Mouse (Mus musculus) spleen, postnatal 36 days (tissue): ENCODE measurements around the gene Mief2.

Source experiments
- DNase-seq, 2 experiments: peaks; one replicate each; pipeline ENCODE4 v3.0.0; 2022; ENCODE audit warnings: low spot score in 2 of 2, mixed read lengths in 1 of 2

The Mief2 gene

DNA sequence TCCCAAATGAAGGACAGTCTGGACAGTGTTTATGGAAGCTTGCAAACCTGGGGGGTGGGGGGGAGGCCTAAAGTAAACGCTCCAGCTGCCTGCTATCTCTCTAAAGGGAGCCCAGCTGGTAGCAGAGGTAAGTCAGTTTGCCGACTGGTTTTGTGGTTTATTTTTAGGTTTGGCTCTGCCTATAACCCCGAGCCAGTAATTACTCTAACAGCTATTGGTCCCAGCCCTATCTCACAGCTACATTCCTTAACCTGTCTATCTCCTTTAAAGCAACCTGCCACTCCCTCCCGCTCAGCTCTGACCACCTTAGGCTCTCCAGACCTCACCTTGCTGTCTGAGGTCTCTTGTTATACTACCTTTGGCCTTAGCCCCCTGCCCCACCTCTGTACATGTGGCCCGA lies 8.9 kb upstream of the Mief2 start:
- DNase-seq = no peak

DNA sequence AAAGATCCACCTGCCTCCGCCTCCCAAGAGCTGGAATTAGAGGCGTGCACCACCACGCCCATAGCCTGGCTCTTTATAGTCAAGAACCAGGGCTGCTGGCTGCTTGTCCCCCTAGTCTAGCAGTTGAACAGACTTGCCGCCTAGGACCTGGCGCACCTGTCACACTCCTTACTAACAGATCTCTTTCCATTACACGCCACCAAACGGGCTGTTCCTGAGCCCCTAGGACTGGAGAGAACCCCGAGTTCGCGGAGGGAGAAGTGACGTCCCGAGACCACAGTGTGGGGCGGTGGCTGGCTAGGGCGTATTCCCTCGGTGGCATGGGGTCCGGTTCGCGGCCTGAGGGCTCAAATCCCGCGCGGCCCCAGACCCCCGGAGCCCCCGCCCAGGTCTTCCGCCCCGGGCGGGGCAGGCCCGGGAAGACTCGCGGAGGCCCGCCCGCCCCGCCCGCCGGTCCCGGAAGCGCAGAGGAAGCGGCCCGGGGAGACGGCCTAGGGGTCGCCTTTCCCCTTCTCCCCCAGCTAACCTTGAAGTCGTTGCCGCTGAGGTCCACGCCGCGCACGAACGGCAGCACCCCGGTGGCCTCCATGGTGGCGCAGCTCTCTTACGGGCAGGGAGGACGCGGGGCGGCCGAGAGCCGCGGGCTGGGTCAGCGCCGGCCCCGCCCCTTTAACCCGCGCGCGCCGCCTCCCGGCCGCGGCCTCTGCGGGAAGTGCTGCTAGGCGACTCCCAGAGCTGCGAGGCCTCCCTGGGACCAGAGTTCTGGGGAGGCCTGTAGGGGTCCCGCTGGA lies 1.4 kb upstream of the Mief2 start, which contains the start of gene Flii:
Flii (minus strand) TSS at position 663 of the 791 bp plus-strand sequence.
- peak; percentile 76 to 79 for DNase-seq

DNA sequence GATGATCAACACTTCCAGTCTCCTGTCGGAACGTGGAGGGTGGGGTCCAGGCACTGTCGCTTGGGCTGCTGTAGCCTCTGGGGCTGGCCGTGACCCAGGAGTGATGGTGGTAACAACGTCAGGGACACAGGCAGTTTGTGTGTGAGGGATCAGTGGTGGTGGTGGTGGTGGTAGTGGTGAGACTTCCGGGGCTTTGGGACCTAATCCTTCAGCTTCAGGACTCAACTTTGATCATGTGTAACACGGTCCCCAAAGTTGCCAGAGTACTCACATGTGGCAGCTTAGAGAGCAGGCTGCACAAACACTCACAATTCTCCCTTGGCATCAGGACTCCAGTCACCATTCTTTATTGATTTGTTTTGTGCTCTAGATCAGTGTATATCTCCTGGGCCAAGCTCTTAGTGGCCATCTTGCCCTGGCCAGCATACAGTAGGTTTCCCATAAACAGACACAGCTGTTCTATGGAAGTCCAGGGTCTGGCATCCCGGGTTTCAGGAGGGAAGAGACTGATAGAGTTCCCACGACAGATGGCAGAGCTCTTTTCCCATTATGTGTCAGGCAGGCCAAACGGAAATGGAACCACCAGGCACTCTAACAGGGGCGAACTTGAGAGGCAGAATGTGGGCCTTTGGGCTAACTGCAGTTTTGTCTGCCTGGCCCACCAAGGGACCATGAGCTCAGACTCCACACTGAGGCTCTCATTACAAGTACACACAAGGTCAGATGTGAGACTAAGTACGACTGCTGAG lies 632 bp upstream of the Mief2 start:
- peak in 1 of 2 experiments; percentile 14 for DNase-seq

DNA sequence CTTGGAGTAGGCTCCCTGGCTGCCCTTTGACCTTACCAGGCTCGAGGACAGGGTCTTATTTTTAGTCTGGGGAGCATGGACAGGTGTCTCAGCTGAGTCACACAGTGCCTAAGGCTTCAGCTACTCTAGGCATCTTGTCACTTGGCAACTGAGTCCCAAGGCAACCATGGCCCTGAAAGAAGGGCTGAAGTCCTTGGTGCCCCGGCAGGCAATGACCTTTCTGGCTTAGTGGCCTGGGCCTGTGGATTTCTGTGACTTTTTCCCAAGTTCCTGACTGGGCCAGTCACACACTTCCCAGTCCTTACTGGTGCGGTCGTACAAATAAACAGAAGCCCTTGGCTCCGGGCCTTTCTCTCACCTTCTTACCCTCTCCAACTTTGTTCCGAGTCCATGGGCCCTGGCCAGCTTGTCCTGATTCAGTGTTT lies 1.0 kb downstream of the Mief2 start:
- DNase-seq = no peak

DNA sequence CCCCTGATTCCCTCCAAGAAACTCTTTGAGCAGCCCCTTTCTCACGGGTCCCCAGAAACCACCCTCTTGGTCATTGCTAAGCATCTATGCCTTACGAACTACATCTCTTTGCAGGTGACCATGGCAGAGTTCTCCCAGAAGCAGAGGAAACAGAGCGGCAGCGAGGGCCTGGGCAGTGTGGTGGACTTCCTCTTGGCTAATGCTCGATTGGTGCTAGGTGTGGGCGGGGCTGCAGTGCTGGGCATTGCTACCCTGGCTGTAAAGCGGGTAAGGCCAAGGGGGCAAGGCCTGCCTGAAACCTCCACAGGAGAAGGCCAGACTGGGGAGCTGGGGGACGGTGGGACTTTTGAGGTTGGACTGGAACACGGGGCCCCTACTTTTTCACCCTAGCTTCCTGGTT lies 2.0 kb downstream of the Mief2 start:
- DNase-seq = no peak

DNA sequence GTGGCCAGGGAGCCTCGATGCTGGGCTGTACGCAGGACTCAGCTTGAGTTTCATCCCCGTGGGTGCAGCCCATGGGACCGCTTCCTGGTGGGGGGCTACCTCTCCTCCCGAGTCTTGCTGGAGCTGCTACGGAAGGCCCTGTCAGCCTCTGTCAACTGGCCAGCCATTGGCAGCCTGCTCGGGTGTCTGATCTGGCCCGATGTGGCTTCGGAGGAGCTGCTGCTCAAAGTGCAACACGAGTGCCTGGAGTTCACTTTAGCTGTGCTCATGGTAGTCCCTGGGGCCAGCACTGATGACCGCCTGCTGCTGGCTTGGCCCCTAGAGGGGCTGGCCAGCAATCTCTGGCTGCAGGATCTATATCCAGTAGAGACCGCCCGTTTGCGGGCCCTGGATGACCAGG lies 3.1 kb downstream of the Mief2 start:
- no peak for DNase-seq

DNA sequence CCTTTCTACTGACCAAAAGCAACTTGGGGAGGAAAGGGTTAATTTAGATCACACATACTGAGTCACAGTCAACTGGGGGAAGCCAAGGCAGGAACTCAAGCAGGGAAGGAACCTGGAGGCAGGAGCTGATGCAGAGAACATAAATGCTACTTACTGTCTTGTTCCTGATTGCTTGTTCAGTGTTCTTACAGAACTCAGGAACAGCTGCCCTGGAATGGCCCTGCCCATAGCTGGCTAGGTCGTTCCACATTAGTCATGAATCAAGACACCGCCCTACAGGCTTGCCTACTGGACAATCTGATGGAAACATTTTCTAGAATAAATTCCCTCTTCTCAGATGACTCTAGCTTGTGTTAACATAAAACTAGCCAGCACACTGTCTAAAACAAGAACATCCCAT lies 6.0 kb downstream of the Mief2 start:
- DNase-seq = no peak

DNA sequence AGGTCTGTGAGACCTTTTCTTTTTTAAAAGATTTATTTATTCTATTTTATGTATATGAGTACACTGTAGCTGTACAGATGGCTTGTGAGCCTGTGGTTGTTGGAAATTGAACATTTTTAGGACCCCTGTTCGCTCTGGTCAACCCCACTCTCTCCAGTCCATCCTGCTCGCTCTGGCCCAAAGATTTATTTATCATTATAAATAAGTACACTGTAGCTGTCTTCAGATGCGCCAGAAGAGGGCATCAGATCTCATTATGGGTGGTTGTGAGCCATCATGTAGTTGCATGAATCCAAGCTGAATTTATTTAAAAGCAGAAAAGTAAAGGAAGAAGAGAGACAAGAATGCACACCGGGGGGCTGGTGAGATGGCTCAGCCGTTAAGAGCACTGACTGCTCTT lies 7.0 kb downstream of the Mief2 start:
- DNase-seq = no peak

DNA sequence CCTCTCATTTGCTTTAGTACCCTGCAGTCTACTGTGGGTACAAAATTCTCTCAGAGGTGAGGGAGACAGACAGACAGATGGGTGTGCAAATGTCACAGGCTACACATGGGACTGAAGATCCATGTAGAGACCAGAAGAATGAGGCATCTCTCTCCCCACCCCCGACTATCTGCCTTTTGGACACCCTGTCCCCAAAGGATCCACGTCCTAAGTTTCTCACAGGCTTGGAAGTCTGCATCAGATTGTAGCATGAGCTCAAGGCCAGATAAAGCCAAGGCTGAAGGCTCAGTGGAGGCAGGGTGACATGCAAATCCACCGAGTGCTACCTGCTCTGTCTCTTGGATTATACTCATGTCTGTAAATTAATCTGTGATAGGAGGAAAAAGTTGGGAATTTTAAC lies 8.3 kb downstream of the Mief2 start:
- no peak for DNase-seq

DNA sequence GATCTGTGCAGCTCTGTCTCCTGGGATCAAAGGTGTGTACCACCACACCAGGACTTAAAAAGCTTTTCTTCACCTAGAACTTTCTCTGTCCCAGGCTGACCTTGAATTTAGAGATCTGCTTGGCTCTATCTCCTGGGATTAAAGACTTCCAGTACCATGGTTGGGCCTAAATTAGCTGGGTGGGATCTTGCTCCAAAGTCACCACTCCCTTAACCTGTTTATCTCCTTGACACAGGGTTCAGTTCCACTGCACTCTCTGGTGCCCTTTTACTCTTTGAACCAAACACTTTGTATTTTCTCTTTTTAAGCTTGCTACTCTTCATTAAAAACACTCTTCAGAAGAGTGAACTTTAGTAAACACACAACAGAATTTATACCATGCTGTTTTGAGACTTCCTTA lies 9.3 kb downstream of the Mief2 start:
- DNase-seq = no peak

DNA sequence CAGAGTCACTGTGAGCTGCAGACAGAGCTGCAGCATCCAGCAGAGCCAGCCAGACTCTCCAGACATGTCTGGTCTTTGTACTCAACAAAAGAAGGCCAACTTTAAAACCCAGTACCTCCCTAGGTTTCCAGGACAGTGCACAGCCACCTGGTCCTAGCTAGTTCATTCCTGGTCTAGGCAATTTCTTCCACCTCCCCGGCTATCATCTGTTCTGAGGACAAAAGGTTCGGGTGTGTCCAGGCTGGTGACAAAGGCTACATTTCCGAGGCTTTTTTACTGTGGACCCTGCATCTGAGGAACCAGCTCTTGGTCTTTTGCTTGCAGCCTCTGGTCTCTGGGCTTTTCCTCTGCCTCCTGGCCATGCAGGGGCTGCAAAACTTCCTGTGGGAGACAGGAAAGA lies 12.1 kb downstream of the Mief2 start:
- no peak for DNase-seq

DNA sequence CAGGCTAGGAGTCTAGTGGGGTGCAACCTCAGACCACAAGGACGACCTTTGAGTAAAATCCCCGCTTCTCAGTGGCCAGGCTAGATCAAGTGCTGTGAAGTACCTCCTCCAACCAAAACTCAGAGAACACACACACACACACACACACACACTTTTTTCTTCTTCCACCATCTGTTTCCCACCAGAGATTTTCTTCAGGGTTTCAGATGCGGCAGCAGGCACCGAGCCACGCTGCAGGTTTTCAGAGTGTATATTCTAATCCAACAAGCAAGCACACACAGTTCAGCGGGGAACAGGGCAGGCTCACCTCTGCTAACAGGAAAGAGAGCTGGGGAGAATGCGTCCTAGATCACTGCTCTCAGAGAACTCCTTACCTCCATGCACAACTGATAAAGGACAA lies 27.4 kb downstream of the Mief2 start:
- DNase-seq = no peak

DNA sequence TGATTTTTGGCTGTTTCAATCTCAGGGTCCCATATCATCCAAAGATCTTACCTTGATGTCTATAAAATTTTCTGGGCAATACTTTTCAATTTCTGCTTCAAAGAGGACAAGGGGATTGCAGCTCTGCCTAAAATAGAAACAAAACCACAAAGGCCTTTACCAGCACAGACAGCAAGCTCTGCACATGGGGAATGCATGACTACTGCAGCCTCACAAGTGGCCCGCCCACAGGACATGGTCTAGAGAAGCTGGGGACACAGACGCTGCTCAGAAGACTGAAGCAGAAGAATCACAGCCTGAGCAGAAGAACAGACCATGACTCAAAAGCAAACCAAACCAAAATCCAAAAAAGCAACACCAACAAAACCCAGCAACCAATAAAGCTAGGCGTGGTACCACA lies 33.5 kb downstream of the Mief2 start:
- no peak for DNase-seq

DNA sequence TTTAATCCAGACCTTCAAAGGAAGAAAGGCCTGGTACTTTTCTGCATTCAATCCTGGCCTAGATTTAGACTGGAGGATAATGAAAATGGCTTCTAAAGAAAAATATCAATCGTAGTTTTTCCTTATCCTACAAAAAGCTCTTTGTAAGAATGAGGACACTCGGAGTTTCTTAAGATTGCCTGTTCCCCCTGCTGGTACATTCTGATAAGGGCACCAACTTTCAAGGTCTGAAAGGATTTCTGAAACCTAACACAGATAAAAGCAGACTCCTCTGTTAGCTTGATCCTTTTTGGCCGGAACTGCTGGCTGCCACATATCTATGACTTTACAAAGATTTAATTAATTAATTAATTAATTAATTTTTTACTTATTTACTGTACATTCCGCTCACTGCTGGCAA lies 38.8 kb downstream of the Mief2 start:
- DNase-seq = no peak

DNA sequence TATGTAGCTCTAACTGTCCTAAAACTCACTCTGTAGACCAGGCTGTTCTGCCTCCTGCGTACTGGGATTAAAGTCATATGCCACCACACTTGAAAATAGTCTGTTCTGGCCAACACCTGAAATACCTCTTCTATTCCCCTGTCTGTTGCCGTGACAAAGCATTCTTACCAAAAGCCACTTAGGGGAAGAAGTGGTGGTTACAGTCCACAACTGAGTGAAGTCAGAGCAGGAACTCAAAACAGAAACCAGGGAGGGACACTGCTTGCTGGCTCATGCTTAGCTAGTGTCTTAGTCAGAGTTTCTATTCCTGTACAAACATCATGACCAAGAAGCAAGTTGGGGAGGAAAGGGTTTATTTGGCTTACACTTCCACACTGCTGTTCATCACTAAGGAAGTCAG lies 41.1 kb downstream of the Mief2 start:
- DNase-seq = peak in 1 of 2 experiments; percentile 24

DNA sequence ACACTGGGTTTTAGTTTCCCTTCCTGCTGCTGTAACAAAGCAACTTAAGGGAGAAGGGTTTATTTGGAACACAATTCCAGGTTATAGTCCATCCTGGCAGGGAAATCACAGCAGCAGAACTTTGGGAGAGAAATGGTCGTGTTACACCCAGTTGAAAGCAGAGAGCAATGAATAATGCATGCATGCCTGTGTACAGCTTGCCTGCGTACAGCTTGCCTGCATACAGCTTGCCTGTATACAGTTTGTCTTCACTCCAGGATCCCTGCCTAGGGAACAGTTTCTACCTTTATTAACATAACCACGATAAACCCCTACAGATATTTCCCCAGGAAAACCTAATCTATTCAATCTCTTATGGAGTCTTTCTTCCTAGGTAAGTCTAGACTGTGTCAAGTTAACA lies 42.6 kb downstream of the Mief2 start:
- no peak for DNase-seq

DNA sequence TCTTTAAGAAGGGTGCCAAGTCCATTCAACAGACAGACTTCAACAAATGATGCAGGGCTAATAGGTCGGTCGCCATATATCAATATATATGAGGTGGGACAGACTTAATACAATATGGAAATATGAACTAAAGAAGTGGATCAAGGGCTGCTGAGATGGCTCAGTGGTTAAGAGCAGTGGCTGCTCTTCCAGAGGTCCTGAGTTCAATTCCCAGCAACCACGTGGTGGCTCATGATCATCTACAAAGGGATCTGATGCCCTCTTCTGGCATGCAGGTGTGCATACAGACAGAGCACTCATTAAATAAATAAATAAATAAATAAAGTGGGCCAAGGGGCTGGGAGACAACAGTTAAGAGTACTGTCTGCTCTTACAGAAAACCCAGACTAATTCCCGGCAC lies 44.0 kb downstream of the Mief2 start:
- DNase-seq = no peak

DNA sequence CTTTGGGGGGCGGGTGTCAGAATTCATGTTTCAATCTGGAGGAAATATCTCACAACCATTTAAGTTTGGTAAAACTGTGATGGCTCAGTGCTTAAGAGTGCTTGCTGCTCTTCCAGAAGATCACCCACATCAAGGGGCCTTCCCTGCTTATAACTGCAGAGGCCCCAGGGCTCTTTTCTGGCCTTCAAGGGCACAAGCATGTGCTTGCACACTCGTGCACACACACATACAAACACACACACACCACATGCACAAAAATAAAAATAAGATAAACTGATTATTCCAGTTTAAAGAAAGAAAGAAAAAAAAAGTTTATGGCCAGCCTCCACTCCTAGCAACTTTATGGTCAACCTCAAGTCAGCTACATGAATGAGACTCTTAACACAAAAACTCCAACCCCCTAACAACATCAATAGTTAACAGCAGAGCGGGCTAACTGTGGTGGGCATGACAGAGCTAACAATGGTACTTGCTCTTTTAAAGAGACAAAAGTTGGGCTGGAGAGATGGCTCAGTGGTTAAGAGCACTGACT lies 46.0 kb downstream of the Mief2 start:
- no peak for DNase-seq

DNA sequence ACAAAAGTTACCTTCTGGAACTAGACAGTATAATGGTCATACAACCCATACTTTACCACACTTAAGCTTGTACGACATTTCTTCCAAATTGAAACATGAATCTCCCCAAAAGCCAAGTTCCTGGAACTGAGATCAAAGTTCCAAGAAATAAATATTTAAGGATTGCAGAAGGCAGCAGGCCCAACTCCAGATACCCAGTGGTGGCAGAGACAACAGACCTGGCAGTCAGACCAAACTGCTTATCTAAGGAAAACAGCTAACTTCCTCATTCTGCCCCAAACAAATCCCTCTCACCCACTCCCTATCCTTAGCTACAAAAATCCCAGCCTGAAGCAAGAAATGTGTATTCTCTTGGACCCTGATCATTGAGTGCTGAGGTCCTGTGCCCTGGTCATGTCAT lies 46.6 kb downstream of the Mief2 start:
- no peak for DNase-seq

DNA sequence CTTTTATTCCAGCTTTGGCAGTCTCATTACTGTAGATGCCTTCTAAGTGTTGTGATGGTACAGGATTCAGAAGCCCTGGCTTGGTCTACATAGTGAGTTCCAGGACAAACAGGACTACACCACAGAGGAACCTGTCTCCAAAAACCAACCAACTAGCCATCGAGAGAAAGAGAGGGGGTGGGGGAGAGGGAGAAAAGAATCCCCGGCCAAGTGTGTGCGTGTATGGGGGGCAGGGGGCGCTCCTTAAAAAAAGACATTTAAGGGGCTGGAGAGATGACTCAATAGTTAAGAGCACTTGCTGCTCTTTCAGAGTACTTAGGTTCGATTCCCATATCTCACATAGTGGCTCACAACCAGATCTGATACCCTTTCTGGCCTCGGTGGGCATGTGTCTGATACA lies 47.4 kb downstream of the Mief2 start:
- DNase-seq = no peak

DNA sequence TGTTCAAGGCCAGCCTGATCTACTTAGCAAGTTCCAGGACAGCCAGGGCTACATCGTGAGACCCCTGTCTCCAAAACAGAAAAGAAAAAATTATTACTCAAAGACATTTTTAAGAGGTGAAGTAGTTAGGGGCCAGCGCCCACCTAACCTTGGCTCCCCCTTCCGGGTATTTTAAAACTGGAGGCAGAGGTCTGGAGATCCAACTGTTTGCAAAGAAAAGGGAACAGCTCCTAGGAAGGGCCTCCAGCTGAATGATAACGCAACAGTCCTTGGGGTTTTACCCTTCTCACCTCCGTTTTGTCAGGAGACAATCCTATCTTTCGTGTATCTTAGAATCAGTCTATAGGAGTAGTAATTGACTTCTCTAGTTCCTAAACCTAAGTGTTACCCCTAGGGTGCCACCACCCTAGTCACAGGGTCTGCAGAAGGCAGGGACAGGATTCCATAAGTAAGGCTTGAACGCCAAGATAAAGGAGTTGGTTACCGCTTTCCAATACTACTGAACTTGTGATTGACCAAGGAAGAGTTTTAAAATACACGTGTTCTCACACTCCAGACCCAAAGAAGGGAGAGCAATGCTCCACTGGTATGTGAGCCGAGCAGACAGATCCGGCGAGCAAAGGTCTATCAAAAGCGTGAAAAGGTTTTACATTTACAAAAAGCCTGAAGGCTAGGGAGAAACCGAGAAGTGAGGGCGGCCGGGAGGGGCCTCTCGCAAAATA lies 48.1 kb downstream of the Mief2 start:
- no peak for DNase-seq
